Mouse (Mus musculus): ENCODE data around the gene Gm11555. TPM values are rescaled to one million over a fixed set of nuclear protein-coding genes. Genes with fewer than 3 reads are reported as not detected.
"Not testable (repeated sequence)": the region's sequence is repeated elsewhere in the genome, so short reads cannot be mapped to it uniquely, and the experiment has no call there.

The Gm11555 gene
- not detected in 2 replicates for polyA plus RNA-seq (2012)

- Histone ChIP-seq H3K9me3 (ENCODE audit: control insufficient read depth, low read length) (peaks cover 5% of the 10 kb centered on the region; the same call in 1 of the 2 replicates), H3K36me3 (ENCODE audit: control insufficient read depth) (no peaks in the 10 kb centered on the region), H3K4me1 (ENCODE audit: control insufficient read depth) (no peaks in the 10 kb centered on the region), H3K4me3 (replicated peaks) (no peak within 1 kb of the TSS), H3K27me3 (ENCODE audit: control insufficient read depth) (no peaks in the 10 kb centered on the region)
- TF ChIP-seq GATA1 (IDR thresholded peaks at IDR 0.05; ENCODE audit: low read length) (no peak), TAL1 (IDR thresholded peaks at IDR 0.05; ENCODE audit: low read length) (no peak)
These were observed at the start of gene Gm11555 for GRCm38 (mm10) chr11:99650136-99650535. Gene Gm11555 (minus strand): TSS chr11:99650236.

GRCm38 (mm10) chr11:99690463-99690862 lies 40.4 kb upstream of the Gm11555 start, which contains the start of gene Gm14190:
Gene Gm14190 (minus strand): TSS chr11:99690740.
- no peak for TF ChIP-seq GATA1 (IDR thresholded peaks at IDR 0.05; ENCODE audit: low read length)
- H3K36me3 ChIP-seq (ENCODE audit: control insufficient read depth): no peaks in the 10 kb centered on the region
- H3K4me1 ChIP-seq (ENCODE audit: control insufficient read depth): no peaks in the 10 kb centered on the region
- peaks cover 9% of the 10 kb centered on the region for H3K9me3 ChIP-seq (ENCODE audit: control insufficient read depth, low read length)
- no peaks in the 10 kb centered on the region for H3K27me3 ChIP-seq (ENCODE audit: control insufficient read depth)
- no peak within 1 kb of the TSS for H3K4me3 ChIP-seq (replicated peaks)

GRCm38 (mm10) chr11:99685235-99685634 lies 35.2 kb upstream of the Gm11555 start:
- not testable (repeated sequence) for H3K4me3 ChIP-seq (replicated peaks); H3K27me3 ChIP-seq (ENCODE audit: control insufficient read depth); H3K9me3 ChIP-seq (ENCODE audit: control insufficient read depth, low read length); H3K4me1 ChIP-seq (ENCODE audit: control insufficient read depth); H3K36me3 ChIP-seq (ENCODE audit: control insufficient read depth)

- H3K4me3 ChIP-seq (replicated peaks): no peak overlapping the region
- no peaks in the 10 kb centered on the region for H3K4me1 ChIP-seq (ENCODE audit: control insufficient read depth)
- no peaks in the 10 kb centered on the region for H3K36me3 ChIP-seq (ENCODE audit: control insufficient read depth)
- no peaks in the 10 kb centered on the region for H3K27me3 ChIP-seq (ENCODE audit: control insufficient read depth)
- H3K9me3 ChIP-seq (ENCODE audit: control insufficient read depth, low read length): peaks cover 8% of the 10 kb centered on the region
- TF ChIP-seq TAL1 (IDR thresholded peaks at IDR 0.05; ENCODE audit: low read length) (no peak), GATA1 (IDR thresholded peaks at IDR 0.05; ENCODE audit: low read length) (no peak)
These were observed 33.4 kb upstream of the Gm11555 start for GRCm38 (mm10) chr11:99683481-99683880.

GRCm38 (mm10) chr11:99665860-99666259 lies 15.8 kb upstream of the Gm11555 start, which contains the start of gene Krtap4-6:
Gene Krtap4-6 (minus strand): TSS chr11:99665960.
- Histone ChIP-seq H3K9me3 (ENCODE audit: control insufficient read depth, low read length) (peaks cover 8% of the 10 kb centered on the region; the same call in 1 of the 2 replicates), H3K4me3 (replicated peaks) (no peak within 1 kb of the TSS), H3K36me3 (ENCODE audit: control insufficient read depth) (no peaks in the 10 kb centered on the region), H3K27me3 (ENCODE audit: control insufficient read depth) (no peaks in the 10 kb centered on the region), H3K4me1 (ENCODE audit: control insufficient read depth) (no peaks in the 10 kb centered on the region)
- no peak for TF ChIP-seq TAL1 (IDR thresholded peaks at IDR 0.05; ENCODE audit: low read length)
- no peak for TF ChIP-seq GATA1 (IDR thresholded peaks at IDR 0.05; ENCODE audit: low read length)

- H3K4me1 ChIP-seq (ENCODE audit: control insufficient read depth): no peaks in the 10 kb centered on the region
These were observed 12.8 kb upstream of the Gm11555 start for GRCm38 (mm10) chr11:99662802-99663201.

GRCm38 (mm10) chr11:99659256-99659655 lies 9.2 kb upstream of the Gm11555 start:
- TF ChIP-seq GATA1 (IDR thresholded peaks at IDR 0.05; ENCODE audit: low read length) (no peak), TAL1 (IDR thresholded peaks at IDR 0.05; ENCODE audit: low read length) (no peak)
- peaks cover 3% of the 10 kb centered on the region; the same call in 1 of the 2 replicates for H3K9me3 ChIP-seq (ENCODE audit: control insufficient read depth, low read length)
- H3K27me3 ChIP-seq (ENCODE audit: control insufficient read depth): no peaks in the 10 kb centered on the region
- H3K36me3 ChIP-seq (ENCODE audit: control insufficient read depth): no peaks in the 10 kb centered on the region
- H3K4me3 ChIP-seq (replicated peaks): no peak overlapping the region
- no peaks in the 10 kb centered on the region for H3K4me1 ChIP-seq (ENCODE audit: control insufficient read depth)

More at GRCm38 (mm10) chr11:99662802-99663201, 12.8 kb upstream of the Gm11555 start:
- no peak overlapping the region for H3K4me3 ChIP-seq (replicated peaks)
- no peaks in the 10 kb centered on the region for H3K27me3 ChIP-seq (ENCODE audit: control insufficient read depth)
- H3K36me3 ChIP-seq (ENCODE audit: control insufficient read depth): no peaks in the 10 kb centered on the region
- TF ChIP-seq GATA1 (IDR thresholded peaks at IDR 0.05; ENCODE audit: low read length) (no peak), TAL1 (IDR thresholded peaks at IDR 0.05; ENCODE audit: low read length) (no peak)
- H3K9me3 ChIP-seq (ENCODE audit: control insufficient read depth, low read length): peaks cover 8% of the 10 kb centered on the region; the same call in 1 of the 2 replicates

- not testable (repeated sequence) for H3K4me1 ChIP-seq (ENCODE audit: control insufficient read depth); H3K36me3 ChIP-seq (ENCODE audit: control insufficient read depth); H3K4me3 ChIP-seq (replicated peaks); H3K9me3 ChIP-seq (ENCODE audit: control insufficient read depth, low read length); H3K27me3 ChIP-seq (ENCODE audit: control insufficient read depth)
These were observed 8.5 kb upstream of the Gm11555 start, which contains the start of gene Gm11563 for GRCm38 (mm10) chr11:99658467-99659010. Gene Gm11563 (minus strand): TSS chr11:99658960.

GRCm38 (mm10) chr11:99657051-99657450 lies 7.0 kb upstream of the Gm11555 start:
- Histone ChIP-seq H3K4me3 (replicated peaks) (no peak overlapping the region), H3K27me3 (ENCODE audit: control insufficient read depth) (no peaks in the 10 kb centered on the region), H3K9me3 (ENCODE audit: control insufficient read depth, low read length) (no peaks in the 10 kb centered on the region; the same call in 1 of the 2 replicates), H3K4me1 (ENCODE audit: control insufficient read depth) (no peaks in the 10 kb centered on the region), H3K36me3 (ENCODE audit: control insufficient read depth) (no peaks in the 10 kb centered on the region)
- TF ChIP-seq TAL1 (IDR thresholded peaks at IDR 0.05; ENCODE audit: low read length) (no peak), GATA1 (IDR thresholded peaks at IDR 0.05; ENCODE audit: low read length) (no peak)

GRCm38 (mm10) chr11:99646444-99646843 lies 3.6 kb downstream of the Gm11555 start:
- Histone ChIP-seq H3K27me3 (ENCODE audit: control insufficient read depth) (no peaks in the 10 kb centered on the region), H3K9me3 (ENCODE audit: control insufficient read depth, low read length) (peaks cover 8% of the 10 kb centered on the region; the same call in 1 of the 2 replicates), H3K4me3 (replicated peaks) (no peak overlapping the region), H3K36me3 (ENCODE audit: control insufficient read depth) (no peaks in the 10 kb centered on the region), H3K4me1 (ENCODE audit: control insufficient read depth) (no peaks in the 10 kb centered on the region)
- no peak for TF ChIP-seq GATA1 (IDR thresholded peaks at IDR 0.05; ENCODE audit: low read length)
- TF ChIP-seq TAL1 (IDR thresholded peaks at IDR 0.05; ENCODE audit: low read length): no peak

Data from erythroblast, embryonic 14.5 days (primary cell).